Mouse (Mus musculus) intestine, postnatal 0 days (tissue): ENCODE results near the gene Scn3b. TPM values are rescaled to one million over a fixed set of nuclear protein-coding genes. Genes with fewer than 3 reads are reported as not detected.

Experiments used
- ATAC-seq: fragments of 200-750 bp; cut with Nextera tagmentation; 2 replicates; pipeline ENCODE4 v1.8.0; 2017; ENCODE audit warnings: mild to moderate bottlenecking, moderate TSS enrichment, moderate library complexity
- H3K27ac ChIP-seq: fragments of 300-500 bp; sonication (generic); 2 replicates; pipeline ENCODE4 v1.5.1; 2014; ENCODE audit warnings: mild to moderate bottlenecking, low read depth, low read length, moderate library complexity
- H3K27me3 ChIP-seq: fragments of 300-500 bp; sonication (generic); replicated peaks from 2 replicates; pipeline ENCODE4 v1.6.1; 2014; ENCODE audit warnings: low read length, mixed read lengths; ENCODE audit not compliant: control insufficient read depth, insufficient read depth
- H3K36me3 ChIP-seq: fragments of 300-500 bp; sonication (generic); 2 replicates; pipeline ENCODE4 v1.6.1; 2014; ENCODE audit warnings: mild to moderate bottlenecking, moderate library complexity; ENCODE audit not compliant: control insufficient read depth, insufficient read depth
- H3K4me1 ChIP-seq: fragments of 300-500 bp; sonication (generic); replicated peaks from 2 replicates; pipeline ENCODE4 v1.6.1; 2014; ENCODE audit warnings: antibody characterized with exemption, low read length, mixed read lengths; ENCODE audit not compliant: control insufficient read depth, insufficient read depth
- H3K4me2 ChIP-seq: fragments of 300-500 bp; sonication (generic); replicated peaks from 2 replicates; pipeline ENCODE4 v1.6.1; 2014; ENCODE audit warnings: low read depth, mild to moderate bottlenecking, moderate library complexity
- H3K4me3 ChIP-seq: fragments of 300-500 bp; sonication (generic); 2 replicates; pipeline ENCODE4 v1.5.1; 2014; ENCODE audit warnings: low read depth, low read length
- H3K9ac ChIP-seq: fragments of 300-500 bp; sonication (generic); 2 replicates; pipeline ENCODE4 v1.6.1; 2014; ENCODE audit warnings: mild to moderate bottlenecking, low read depth, low read length
- H3K9me3 ChIP-seq: fragments of 300-500 bp; sonication (generic); 2 replicates; pipeline ENCODE4 v1.6.1; 2016; ENCODE audit warnings: mixed run types; ENCODE audit not compliant: control insufficient read depth
- CTCF ChIP-seq: sonication (generic); IDR thresholded peaks from 2 replicates; pipeline ENCODE4 v1.5.1; 2016; ENCODE audit warnings: low read depth, mild to moderate bottlenecking, control low read depth, antibody characterized with exemption, moderate library complexity
- WGBS: fragments of 180-500 bp; shearing (Covaris S2); extraction: QIAGEN DNeasy Blood & Tissue Kit; methylation state at CpG from one replicate; pipeline ENCODE4 v1.1.7; 2014; 5-methylcytosine and 5-hydroxymethylcytosine counted together
- polyA plus RNA-seq: library from polyadenylated mRNA; unstranded; fragments of >200 nt; fragmentation: Nextera tagmentation; extraction: Ambion mirVana; gene quantifications from 2 replicates; pipeline ENCODE4 v1.2.1, GENCODE M21; 2015

The Scn3b gene
- polyA plus RNA-seq, 1 experiment from 2014 or later = 2.4 TPM

GRCm38 (mm10) chr9:40245466-40245865 lies 23.6 kb upstream of the Scn3b start:
- no peak for TF ChIP-seq CTCF
- no peak overlapping the region for H3K4me2 ChIP-seq

GRCm38 (mm10) chr9:40245974-40246665 lies 22.9 kb upstream of the Scn3b start:
- H3K9me3 ChIP-seq = no peaks in the 10 kb centered on the region
- no peaks in the 10 kb centered on the region for H3K4me1 ChIP-seq
- H3K4me2 ChIP-seq = no peak overlapping the region
- H3K27me3 ChIP-seq = no peaks in the 10 kb centered on the region
- no peak overlapping the region for H3K27ac ChIP-seq
- no peak for ATAC-seq
- no peaks in the 10 kb centered on the region for H3K36me3 ChIP-seq
- no peak overlapping the region for H3K9ac ChIP-seq
- WGBS = 82% methylated on average over 7 of the region's 7 CpGs
- no peak for TF ChIP-seq CTCF
- H3K4me3 ChIP-seq = no peak overlapping the region

More at GRCm38 (mm10) chr9:40245466-40245865, 23.6 kb upstream of the Scn3b start:
- Histone ChIP-seq H3K27ac (no peak overlapping the region), H3K4me1 (no peaks in the 10 kb centered on the region), H3K36me3 (no peaks in the 10 kb centered on the region), H3K9ac (no peak overlapping the region), H3K27me3 (no peaks in the 10 kb centered on the region), H3K9me3 (no peaks in the 10 kb centered on the region), H3K4me3 (no peak overlapping the region)
- no peak for ATAC-seq
- whole genome bisulfite sequencing = 60% methylated on average over 9 of the region's 9 CpGs

- no peak for ATAC-seq
- no peak for TF ChIP-seq CTCF
- Histone ChIP-seq H3K27me3 (no peaks in the 10 kb centered on the region), H3K36me3 (no peaks in the 10 kb centered on the region), H3K4me2 (no peak overlapping the region), H3K9ac (no peak overlapping the region), H3K9me3 (no peaks in the 10 kb centered on the region), H3K4me3 (no peak overlapping the region), H3K27ac (no peak overlapping the region), H3K4me1 (no peaks in the 10 kb centered on the region)
- WGBS = 77% methylated on average over 6 of the region's 6 CpGs
These were observed 22.3 kb upstream of the Scn3b start for GRCm38 (mm10) chr9:40246702-40247101.

- 63% methylated on average over 1 of the region's 1 CpGs for WGBS
- H3K9me3 ChIP-seq = no peaks in the 10 kb centered on the region
- ATAC-seq = no peak
These were observed 19.9 kb upstream of the Scn3b start for GRCm38 (mm10) chr9:40249106-40249505.

GRCm38 (mm10) chr9:40252459-40252858 lies 16.6 kb upstream of the Scn3b start:
- H3K4me3 ChIP-seq = no peak overlapping the region
- no peaks in the 10 kb centered on the region for H3K4me1 ChIP-seq
- H3K27me3 ChIP-seq = no peaks in the 10 kb centered on the region
- no peaks in the 10 kb centered on the region for H3K36me3 ChIP-seq
- ATAC-seq = no peak
- 37% methylated on average over 3 of the region's 3 CpGs for WGBS
- H3K9ac ChIP-seq = no peak overlapping the region
- no peak overlapping the region for H3K27ac ChIP-seq
- H3K4me2 ChIP-seq = no peak overlapping the region
- no peak for TF ChIP-seq CTCF
- H3K9me3 ChIP-seq = no peaks in the 10 kb centered on the region

More at GRCm38 (mm10) chr9:40249106-40249505, 19.9 kb upstream of the Scn3b start:
- TF ChIP-seq CTCF = no peak
- no peaks in the 10 kb centered on the region for H3K4me1 ChIP-seq
- H3K36me3 ChIP-seq = no peaks in the 10 kb centered on the region
- no peak overlapping the region for H3K4me2 ChIP-seq
- H3K4me3 ChIP-seq = no peak overlapping the region
- no peaks in the 10 kb centered on the region for H3K27me3 ChIP-seq
- H3K9ac ChIP-seq = no peak overlapping the region
- no peak overlapping the region for H3K27ac ChIP-seq

GRCm38 (mm10) chr9:40263874-40264273 lies 5.1 kb upstream of the Scn3b start:
- Histone ChIP-seq H3K4me2 (no peak overlapping the region), H3K9me3 (no peaks in the 10 kb centered on the region), H3K4me1 (no peaks in the 10 kb centered on the region), H3K27ac (no peak overlapping the region), H3K4me3 (no peak overlapping the region), H3K36me3 (no peaks in the 10 kb centered on the region), H3K27me3 (0 out of 2 replicates have a peak, but pooled peaks cover 4% of the 10 kb centered on the region), H3K9ac (no peak overlapping the region)
- 55% methylated on average over 6 of the region's 6 CpGs for WGBS
- TF ChIP-seq CTCF = no peak
- no peak for ATAC-seq
